Comparison of ENCODE assay signal across 10 mouse cellular contexts in the genomic region with DNA sequence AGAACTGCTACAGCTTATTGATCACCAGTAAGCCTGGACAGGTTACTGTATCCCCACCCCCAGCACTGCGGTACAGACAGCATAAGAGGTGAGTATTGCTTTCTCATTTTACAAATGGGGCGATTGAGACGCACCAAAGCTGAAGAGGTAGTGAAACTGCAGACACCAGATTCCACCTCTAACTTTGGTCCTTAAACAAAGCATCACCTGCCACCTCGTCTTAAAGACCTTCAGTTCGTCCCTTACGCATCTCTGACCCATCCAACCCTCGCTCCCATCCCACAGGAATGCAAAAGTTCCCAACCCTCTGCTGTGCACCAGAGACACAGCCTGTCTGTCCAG. TPM values are rescaled to one million over a fixed set of nuclear protein-coding genes. Genes with fewer than 3 reads are reported as not detected.
DNase-seq lines count a peak whose midpoint lies in the region; ATAC-seq and TF ChIP-seq lines count a peak whose summit lies in the region.
"Had no signal": no experiment of that assay in that cellular context is flagged by ENCODE, and none has a peak within 500 bp of the region (broad histone marks: within the 10 kb centered on the region; RNA-seq: fewer than 3 reads in every experiment).

No protein-coding gene starts in this region.

- no peak overlapping the region for H3K27ac ChIP-seq in lung, embryonic 14.5 days (ENCODE audit: low read depth)
- H3K27ac ChIP-seq in embryonic facial prominence, embryonic 15.5 days (replicated peaks) = no peak overlapping the region
- H3K27ac ChIP-seq in intestine, embryonic 16.5 days (ENCODE audit: low read length) = peak overlapping the region; percentile 84
- H3K27ac ChIP-seq in neural tube, embryonic 15.5 days (replicated peaks) = peak overlapping the region; percentile 74

- H3K9ac ChIP-seq in lung, embryonic 14.5 days = no peak overlapping the region
- H3K9ac ChIP-seq in embryonic facial prominence, embryonic 15.5 days = no peak overlapping the region; the same call in 1 of the 2 replicates
- peak overlapping the region; percentile 78 for H3K9ac ChIP-seq in intestine, embryonic 16.5 days (ENCODE audit: low read depth, low read length)
- peak overlapping the region; percentile 75 for H3K9ac ChIP-seq in neural tube, embryonic 15.5 days (replicated peaks)

- WGBS in lung, embryonic 14.5 days = 31% methylated on average over 7 of the region's 7 CpGs
- 43% methylated on average over 7 of the region's 7 CpGs for WGBS in embryonic facial prominence, embryonic 15.5 days
- WGBS in intestine, embryonic 16.5 days = 47% methylated on average over 7 of the region's 7 CpGs
- WGBS in neural tube, embryonic 15.5 days = 43% methylated on average over 7 of the region's 7 CpGs

- H3K27me3 ChIP-seq in lung, embryonic 14.5 days (ENCODE audit: insufficient read depth, low read length) = peaks cover 7% of the 10 kb centered on the region; the same call in 1 of the 2 replicates
- H3K27me3 ChIP-seq in embryonic facial prominence, embryonic 15.5 days = no peaks in the 10 kb centered on the region
- no peaks in the 10 kb centered on the region for H3K27me3 ChIP-seq in intestine, embryonic 16.5 days (replicated peaks; ENCODE audit: control insufficient read depth, insufficient read depth, low read length)
- H3K27me3 ChIP-seq in neural tube, embryonic 15.5 days (replicated peaks) = peaks cover 15% of the 10 kb centered on the region

- DNase-seq in lung, embryonic 14.5 days = no peak
- DNase-seq in lung, postnatal 4 days = no peak
- no peak for DNase-seq in left cerebral cortex, postnatal 25 days (ENCODE audit: low spot score in 2 of 2)
- no peak for DNase-seq in ovary, adult 18-20 months (ENCODE audit: low spot score)
- DNase-seq in cerebellum, postnatal 4 days (ENCODE audit: low spot score in 2 of 2) = no peak
- DNase-seq: right cerebral cortex, postnatal 25 days had no signal

- peaks cover 6% of the 10 kb centered on the region; the same call in 1 of the 2 replicates for H3K4me1 ChIP-seq in lung, embryonic 14.5 days (ENCODE audit: insufficient read depth)
- H3K4me1 ChIP-seq in embryonic facial prominence, embryonic 15.5 days = peaks cover 17% of the 10 kb centered on the region; the same call in 1 of the 2 replicates
- H3K4me1 ChIP-seq in intestine, embryonic 16.5 days (ENCODE audit: control insufficient read depth, insufficient read depth, low read length) = peaks cover 17% of the 10 kb centered on the region
- peaks cover 19% of the 10 kb centered on the region for H3K4me1 ChIP-seq in neural tube, embryonic 15.5 days

- intact Hi-C loops in left cerebral cortex, postnatal 25 days (cut with DNase I) = no loop called here

- H3K4me3 ChIP-seq in lung, embryonic 14.5 days (ENCODE audit: low read depth, low read length) = peak overlapping the region; percentile 60
- peak overlapping the region; percentile 64; the same call in 1 of the 2 replicates for H3K4me3 ChIP-seq in embryonic facial prominence, embryonic 15.5 days (replicated peaks)
- H3K4me3 ChIP-seq in intestine, embryonic 16.5 days (ENCODE audit: low read length) = peak overlapping the region; percentile 72
- peak overlapping the region; percentile 70 for H3K4me3 ChIP-seq in neural tube, embryonic 15.5 days (replicated peaks)

- no peaks in the 10 kb centered on the region for H3K9me3 ChIP-seq in lung, embryonic 14.5 days (ENCODE audit: low read depth, low read length)
- H3K9me3 ChIP-seq in embryonic facial prominence, embryonic 15.5 days (replicated peaks) = no peaks in the 10 kb centered on the region
- H3K9me3 ChIP-seq in intestine, embryonic 16.5 days (ENCODE audit: control insufficient read depth, low read length) = no peaks in the 10 kb centered on the region
- H3K9me3 ChIP-seq in neural tube, embryonic 15.5 days (replicated peaks) = no peaks in the 10 kb centered on the region

- H3K36me3 ChIP-seq in lung, embryonic 14.5 days (ENCODE audit: insufficient read depth) = no peaks in the 10 kb centered on the region
- no peaks in the 10 kb centered on the region for H3K36me3 ChIP-seq in embryonic facial prominence, embryonic 15.5 days
- no peaks in the 10 kb centered on the region for H3K36me3 ChIP-seq in intestine, embryonic 16.5 days (ENCODE audit: control insufficient read depth, insufficient read depth, low read length)
- H3K36me3 ChIP-seq in neural tube, embryonic 15.5 days = no peaks in the 10 kb centered on the region

- no peak for TF ChIP-seq CTCF in lung, embryonic 14.5 days (IDR thresholded peaks at IDR 0.05; ENCODE audit: low read depth)

- H3K4me2 ChIP-seq in lung, embryonic 14.5 days = peak overlapping the region; percentile 97
- peak overlapping the region; percentile 97 for H3K4me2 ChIP-seq in embryonic facial prominence, embryonic 15.5 days (replicated peaks)
- H3K4me2 ChIP-seq in intestine, embryonic 16.5 days (ENCODE audit: low read depth, low read length) = peak overlapping the region; percentile 91
- peak overlapping the region; percentile 92 for H3K4me2 ChIP-seq in neural tube, embryonic 15.5 days

- no peak for ATAC-seq in lung, embryonic 14.5 days (ENCODE audit: insufficient read depth)
- ATAC-seq in embryonic facial prominence, embryonic 15.5 days (ENCODE audit: insufficient number of reproducible peaks, low FRiP score, low TSS enrichment, low read depth) = no peak
- no peak for ATAC-seq in intestine, embryonic 16.5 days
- no peak for ATAC-seq in neural tube, embryonic 15.5 days (ENCODE audit: low FRiP score)

RNA-seq across cellular contexts. Expression of gene Acss1, which starts 1.6 kb away (rescaled TPM):
- 5.3 and 5.9 TPM in 2 replicates for polyA plus RNA-seq in lung, embryonic 14.5 days (2014; fragmentation: Nextera tagmentation; extraction: Ambion mirVana)
- polyA plus RNA-seq in embryonic facial prominence, embryonic 15.5 days (2015; fragmentation: Nextera tagmentation; extraction: Ambion mirVana) = 6.7 and 8.0 TPM in 2 replicates
- 35.3 and 37.7 TPM in 2 replicates for polyA plus RNA-seq in intestine, embryonic 16.5 days (2015; fragmentation: Nextera tagmentation; extraction: Ambion mirVana)
- polyA plus RNA-seq in neural tube, embryonic 15.5 days (2015; fragmentation: Nextera tagmentation; extraction: Ambion mirVana) = 12.3 and 13.7 TPM in 2 replicates
- total RNA-seq in left cerebral cortex, postnatal 25 days (2021) = 10 to 100 TPM; 16.5 to 20.4 TPM

RNA-seq across cellular contexts. Expression of gene Vsx1, which starts 22.5 kb away (rescaled TPM):
- polyA plus RNA-seq in lung, embryonic 14.5 days (2014; fragmentation: Nextera tagmentation; extraction: Ambion mirVana) = not detected in 2 replicates
- 0.05 TPM in 1 of 2 replicates, not detected in the other for polyA plus RNA-seq in embryonic facial prominence, embryonic 15.5 days (2015; fragmentation: Nextera tagmentation; extraction: Ambion mirVana)
- not detected in 2 replicates for polyA plus RNA-seq in intestine, embryonic 16.5 days (2015; fragmentation: Nextera tagmentation; extraction: Ambion mirVana)
- polyA plus RNA-seq in neural tube, embryonic 15.5 days (2015; fragmentation: Nextera tagmentation; extraction: Ambion mirVana) = 0.04 and 0.05 TPM in 2 replicates
- not detected for total RNA-seq in left cerebral cortex, postnatal 25 days (2021)
- total RNA-seq: hematopoietic stem cell, adult 5-6 weeks had no signal

RNA-seq across cellular contexts. Expression of gene Apmap, which starts 58.3 kb away (rescaled TPM):
- 48.2 and 51.0 TPM in 2 replicates for polyA plus RNA-seq in lung, embryonic 14.5 days (2014; fragmentation: Nextera tagmentation; extraction: Ambion mirVana)
- 37.1 and 37.4 TPM in 2 replicates for polyA plus RNA-seq in embryonic facial prominence, embryonic 15.5 days (2015; fragmentation: Nextera tagmentation; extraction: Ambion mirVana)
- 38.8 and 42.9 TPM in 2 replicates for polyA plus RNA-seq in intestine, embryonic 16.5 days (2015; fragmentation: Nextera tagmentation; extraction: Ambion mirVana)
- 45.4 and 46.1 TPM in 2 replicates for polyA plus RNA-seq in neural tube, embryonic 15.5 days (2015; fragmentation: Nextera tagmentation; extraction: Ambion mirVana)
- total RNA-seq in left cerebral cortex, postnatal 25 days (2021) = 10 to 100 TPM; 54.3 to 57.0 TPM

Comparison
In these comparisons a context has a peak if more than half of its experiments do, and no peak if none do; other contexts are left out.
1. H3K27ac ChIP-seq: peak in intestine, embryonic 16.5 days (single experiment) and neural tube, embryonic 15.5 days (single experiment); none in lung, embryonic 14.5 days (single experiment) and embryonic facial prominence, embryonic 15.5 days (single experiment).
2. H3K9ac ChIP-seq: peak in intestine, embryonic 16.5 days (single experiment) and neural tube, embryonic 15.5 days (single experiment); none in lung, embryonic 14.5 days (single experiment) and embryonic facial prominence, embryonic 15.5 days (single experiment).
3. Peak in every context shown above with its lines, with median percentiles within 50 percentile points of each other: H3K4me2 ChIP-seq and H3K4me3 ChIP-seq.